15 mouse cellular contexts compared by ENCODE assay signal in the genomic region with DNA sequence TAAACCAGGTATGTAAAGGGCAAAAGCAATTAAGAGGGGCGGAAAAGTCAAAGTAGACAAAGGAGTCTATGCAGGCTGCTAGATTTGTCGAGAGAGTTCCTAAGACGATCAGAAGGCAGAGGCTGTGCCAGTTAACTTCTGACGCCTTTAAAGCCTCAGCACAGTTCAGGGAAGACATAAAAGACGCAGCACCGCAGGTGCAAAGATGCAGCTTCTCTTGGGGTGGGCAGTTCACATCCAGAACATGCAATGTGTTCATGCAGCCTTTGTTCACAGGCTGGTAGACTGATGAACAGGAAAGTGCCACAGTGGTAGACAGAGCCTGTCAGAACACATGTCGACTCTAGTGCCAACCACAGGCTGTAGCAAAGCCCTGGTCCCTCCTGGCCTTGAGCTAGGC.
"Had no signal": no experiment of that assay in that cellular context is flagged by ENCODE, and none has a peak within 500 bp of the region (broad histone marks: within the 10 kb centered on the region; RNA-seq: fewer than 3 reads in every experiment).

No protein-coding gene starts in this region.

- H3K4me3 ChIP-seq: layer of hippocampus, adult 2 months; limb, embryonic 10.5 days; limb, embryonic 13.5 days; liver, embryonic 13.5 days had no signal

- H3K9ac ChIP-seq: limb, embryonic 13.5 days; liver, embryonic 13.5 days; lung, embryonic 14.5 days had no signal

- ATAC-seq: intestine, postnatal 0 days; lung, postnatal 0 days had no signal

- H3K9me3 ChIP-seq: limb, embryonic 10.5 days; limb, embryonic 13.5 days; liver, embryonic 13.5 days had no signal

- DNase-seq: kidney, adult 2 months; kidney, postnatal 25 days; layer of hippocampus, adult 9-11 months; liver; liver, embryonic 13.5 days; lung, embryonic 14.5 days; midbrain, embryonic 14.5 days had no signal

- H3K4me2 ChIP-seq: limb, embryonic 13.5 days; liver, embryonic 13.5 days; lung, embryonic 14.5 days had no signal

- H3K27ac ChIP-seq: kidney, postnatal 0 days; layer of hippocampus, adult 2 months; limb, embryonic 10.5 days; limb, embryonic 13.5 days; liver, embryonic 13.5 days; macrophage; stomach, postnatal 0 days had no signal

- H3K27me3 ChIP-seq: limb, embryonic 13.5 days; liver, embryonic 13.5 days had no signal
